Mouse (Mus musculus) hindbrain, embryonic 13.5 days (tissue): ENCODE measurements around the gene Large1. TPM values are rescaled to one million over a fixed set of nuclear protein-coding genes. Genes with fewer than 3 reads are reported as not detected.
"Not testable (repeated sequence)": the region's sequence is repeated elsewhere in the genome, so short reads cannot be mapped to it uniquely, and the experiment has no call there.

ENCODE experiments used
- ATAC-seq: fragments of 200-750 bp; cut with Nextera tagmentation; 2 replicates; pipeline ENCODE4 v1.8.0; 2017; ENCODE audit warnings: moderate TSS enrichment; ENCODE audit not compliant: low FRiP score
- H3K27ac ChIP-seq: fragments of 300-500 bp; sonication (generic); 2 replicates; pipeline ENCODE4 v1.5.1; 2015; ENCODE audit warnings: inconsistent platforms, mild to moderate bottlenecking, moderate library complexity
- H3K27me3 ChIP-seq: fragments of 300-500 bp; sonication (generic); 2 replicates; pipeline ENCODE4 v1.6.1; 2015; ENCODE audit warnings: mild to moderate bottlenecking, inconsistent platforms
- H3K36me3 ChIP-seq: fragments of 300-500 bp; sonication (generic); 2 replicates; pipeline ENCODE4 v1.6.1; 2015; ENCODE audit warnings: mild to moderate bottlenecking, inconsistent platforms
- H3K4me1 ChIP-seq: fragments of 300-500 bp; sonication (generic); replicated peaks from 2 replicates; pipeline ENCODE4 v1.6.1; 2015; ENCODE audit warnings: inconsistent platforms
- H3K4me2 ChIP-seq: fragments of 300-500 bp; sonication (generic); 2 replicates; pipeline ENCODE4 v1.6.1; 2015; ENCODE audit warnings: inconsistent platforms, mild to moderate bottlenecking, moderate library complexity
- H3K4me3 ChIP-seq: fragments of 300-500 bp; sonication (generic); 2 replicates; pipeline ENCODE4 v1.5.1; 2015; ENCODE audit warnings: mild to moderate bottlenecking, inconsistent platforms
- H3K9ac ChIP-seq: fragments of 300-500 bp; sonication (generic); 2 replicates; pipeline ENCODE4 v1.6.1; 2015; ENCODE audit warnings: mild to moderate bottlenecking, inconsistent platforms
- H3K9me3 ChIP-seq: fragments of 300-500 bp; sonication (generic); 2 replicates; pipeline ENCODE4 v1.6.1; 2016; ENCODE audit warnings: inconsistent platforms
- WGBS: fragments of 180-500 bp; shearing (Covaris S2); methylation state at CpG from one replicate; pipeline ENCODE4 v1.1.7; 2015; 5-methylcytosine and 5-hydroxymethylcytosine counted together
- polyA plus RNA-seq: library from polyadenylated mRNA; unstranded; fragments of >200 nt; fragmentation: Nextera tagmentation; extraction: Ambion mirVana; gene quantifications from 2 replicates; pipeline ENCODE4 v1.2.1, GENCODE M21; 2015

Gene Large1
- polyA plus RNA-seq, 1 experiment from 2014 or later: 13.2 TPM

DNA sequence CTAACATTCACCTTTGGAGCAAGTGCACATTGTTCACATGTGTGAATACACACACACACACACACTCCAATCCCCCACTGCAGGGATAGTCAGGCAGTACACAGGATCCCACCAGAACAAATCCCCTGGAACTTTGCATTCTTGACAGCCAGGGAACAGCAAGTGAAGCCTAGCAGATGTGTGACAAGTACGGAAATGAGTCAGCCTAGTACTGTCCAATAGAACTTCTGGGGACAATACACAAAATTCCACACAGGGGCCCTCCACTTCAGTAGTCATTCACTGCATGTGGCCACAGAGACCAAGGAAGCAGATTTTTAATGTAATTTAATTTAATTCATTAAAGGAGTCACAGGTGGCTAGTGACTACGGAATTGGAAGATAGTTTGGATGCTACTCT is 62.7 kb downstream of the Large1 start:
- H3K9me3 ChIP-seq: no peaks in the 10 kb centered on the region
- no peaks in the 10 kb centered on the region for H3K27me3 ChIP-seq
- ATAC-seq: no peak
- no peak overlapping the region for H3K4me3 ChIP-seq
- no peaks in the 10 kb centered on the region for H3K36me3 ChIP-seq
- no peak overlapping the region for H3K4me2 ChIP-seq
- WGBS: 91% methylated on average over 2 of the region's 2 CpGs
- H3K27ac ChIP-seq: no peak overlapping the region
- H3K4me1 ChIP-seq: peaks cover 10% of the 10 kb centered on the region; the same call in 1 of the 2 replicates
- no peak overlapping the region for H3K9ac ChIP-seq

DNA sequence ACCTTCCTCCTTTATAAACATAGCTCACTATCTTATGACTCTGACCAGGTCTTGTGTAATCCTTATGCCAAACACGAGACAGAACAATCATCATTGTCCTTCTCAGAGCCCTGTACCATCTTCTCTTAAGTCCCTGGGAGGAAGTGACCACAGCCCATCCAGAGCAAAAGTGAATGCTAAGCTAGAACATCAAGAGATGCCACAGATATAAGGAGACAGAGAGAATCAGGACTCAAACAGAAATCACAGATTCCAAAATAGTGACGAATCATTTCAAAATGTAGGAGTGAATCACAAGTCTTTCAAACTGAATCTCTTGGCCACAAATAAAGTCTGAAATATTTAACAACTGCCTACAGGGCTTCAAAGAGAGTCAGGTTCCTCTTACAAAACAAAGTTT is 63.5 kb downstream of the Large1 start:
- no peak overlapping the region for H3K27ac ChIP-seq
- H3K27me3 ChIP-seq: no peaks in the 10 kb centered on the region
- H3K9ac ChIP-seq: no peak overlapping the region
- 89% methylated on average over 2 of the region's 2 CpGs for WGBS
- H3K36me3 ChIP-seq: no peaks in the 10 kb centered on the region
- H3K9me3 ChIP-seq: no peaks in the 10 kb centered on the region
- no peak overlapping the region for H3K4me2 ChIP-seq
- H3K4me1 ChIP-seq: peaks cover 10% of the 10 kb centered on the region; the same call in 1 of the 2 replicates
- H3K4me3 ChIP-seq: no peak overlapping the region
- no peak for ATAC-seq

GRCm38 (mm10) chr8:73281996-73282395 is 71.3 kb downstream of the Large1 start:
- H3K36me3 ChIP-seq: no peaks in the 10 kb centered on the region
- 93% methylated on average over 4 of the region's 4 CpGs for WGBS
- H3K27me3 ChIP-seq: no peaks in the 10 kb centered on the region
- H3K9ac ChIP-seq: no peak overlapping the region
- H3K4me3 ChIP-seq: no peak overlapping the region
- H3K4me2 ChIP-seq: no peak overlapping the region
- H3K27ac ChIP-seq: no peak overlapping the region
- ATAC-seq: no peak
- no peaks in the 10 kb centered on the region for H3K9me3 ChIP-seq
- H3K4me1 ChIP-seq: no peaks in the 10 kb centered on the region

- 95% methylated on average over 4 of the region's 4 CpGs for WGBS
- Histone ChIP-seq H3K27me3 (no peaks in the 10 kb centered on the region), H3K9ac (no peak overlapping the region), H3K9me3 (no peaks in the 10 kb centered on the region), H3K4me2 (no peak overlapping the region), H3K4me3 (no peak overlapping the region), H3K27ac (no peak overlapping the region), H3K36me3 (no peaks in the 10 kb centered on the region), H3K4me1 (no peaks in the 10 kb centered on the region)
- no peak for ATAC-seq
Observed at GRCm38 (mm10) chr8:73276015-73276414, 77.3 kb downstream of the Large1 start.

DNA sequence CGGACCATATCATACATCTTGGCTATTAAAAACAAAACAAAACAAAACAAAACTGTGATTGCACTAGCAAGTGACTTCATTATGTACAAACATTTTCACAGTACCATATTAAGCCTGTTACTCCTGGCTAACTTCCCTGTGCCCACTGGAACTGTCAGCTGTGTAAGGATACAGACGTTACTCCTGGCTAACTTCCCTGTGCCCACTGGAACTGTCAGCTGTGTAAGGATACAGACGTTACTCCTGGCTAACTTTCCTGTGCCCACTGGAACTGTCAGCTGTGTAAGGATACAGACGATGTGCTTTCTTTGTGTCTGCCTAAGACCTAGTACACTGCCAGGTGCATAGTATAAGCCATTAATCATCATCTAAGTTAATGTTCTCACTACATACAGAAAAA is 77.9 kb downstream of the Large1 start:
- 84% methylated on average over 4 of the region's 4 CpGs for WGBS
- not testable (repeated sequence) for H3K36me3 ChIP-seq, H3K27ac ChIP-seq, ATAC-seq, H3K9me3 ChIP-seq, H3K9ac ChIP-seq, H3K4me1 ChIP-seq, H3K4me3 ChIP-seq, H3K27me3 ChIP-seq, H3K4me2 ChIP-seq

DNA sequence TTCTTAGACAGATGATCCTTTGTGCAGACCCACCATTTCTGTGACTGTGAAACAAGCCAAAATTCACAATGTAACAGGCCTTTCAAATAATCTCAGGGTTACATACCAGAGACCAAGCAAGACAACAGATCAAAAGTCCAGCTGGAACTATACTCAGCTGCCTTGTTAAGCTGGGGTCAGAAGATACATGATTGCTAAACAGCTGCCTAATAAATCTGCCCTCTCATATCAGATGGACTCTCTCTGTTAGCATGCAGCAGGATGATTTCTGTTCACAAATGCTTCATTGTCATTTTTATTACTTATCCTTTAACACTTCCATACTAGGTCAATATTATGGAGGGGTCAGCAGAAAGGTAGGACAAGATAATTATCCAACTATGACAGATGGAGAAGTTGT is 80.2 kb downstream of the Large1 start:
- Histone ChIP-seq H3K27ac (no peak overlapping the region), H3K9ac (no peak overlapping the region), H3K4me3 (no peak overlapping the region), H3K4me1 (no peaks in the 10 kb centered on the region), H3K9me3 (no peaks in the 10 kb centered on the region), H3K36me3 (no peaks in the 10 kb centered on the region), H3K4me2 (no peak overlapping the region), H3K27me3 (no peaks in the 10 kb centered on the region)
- ATAC-seq: no peak

DNA sequence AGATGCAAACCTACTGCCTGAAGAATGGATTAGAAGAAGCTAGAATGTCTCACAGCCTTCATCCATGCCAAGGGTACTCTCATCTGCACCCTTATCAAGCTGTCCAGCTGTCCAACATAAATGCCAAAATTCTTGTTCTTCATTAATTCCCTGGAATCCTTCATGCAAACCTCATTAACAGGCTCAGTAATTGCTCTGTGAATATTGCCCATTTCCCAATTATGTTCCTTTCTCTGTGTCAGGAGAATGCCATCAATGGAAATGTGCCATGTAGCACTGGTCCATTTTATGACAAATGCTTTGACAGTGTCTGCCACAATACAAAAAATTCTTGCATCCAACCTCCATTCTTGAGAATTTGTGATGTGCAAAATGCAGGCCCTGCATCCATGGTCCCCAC is 82.3 kb downstream of the Large1 start:
- no peak overlapping the region for H3K4me2 ChIP-seq
- H3K27me3 ChIP-seq: no peaks in the 10 kb centered on the region
- H3K9ac ChIP-seq: no peak overlapping the region
- H3K4me1 ChIP-seq: no peaks in the 10 kb centered on the region
- no peak overlapping the region for H3K4me3 ChIP-seq
- no peaks in the 10 kb centered on the region for H3K9me3 ChIP-seq
- H3K36me3 ChIP-seq: no peaks in the 10 kb centered on the region
- no peak for ATAC-seq
- H3K27ac ChIP-seq: no peak overlapping the region

GRCm38 (mm10) chr8:73257981-73258380 is 95.4 kb downstream of the Large1 start:
- no peak overlapping the region for H3K4me2 ChIP-seq
- no peaks in the 10 kb centered on the region for H3K27me3 ChIP-seq
- ATAC-seq: no peak
- no peak overlapping the region for H3K27ac ChIP-seq
- peaks cover 6% of the 10 kb centered on the region; the same call in 1 of the 2 replicates for H3K36me3 ChIP-seq
- 84% methylated on average over 2 of the region's 2 CpGs for WGBS
- H3K4me3 ChIP-seq: no peak overlapping the region
- no peaks in the 10 kb centered on the region for H3K4me1 ChIP-seq
- H3K9ac ChIP-seq: no peak overlapping the region
- peaks cover 9% of the 10 kb centered on the region for H3K9me3 ChIP-seq

DNA sequence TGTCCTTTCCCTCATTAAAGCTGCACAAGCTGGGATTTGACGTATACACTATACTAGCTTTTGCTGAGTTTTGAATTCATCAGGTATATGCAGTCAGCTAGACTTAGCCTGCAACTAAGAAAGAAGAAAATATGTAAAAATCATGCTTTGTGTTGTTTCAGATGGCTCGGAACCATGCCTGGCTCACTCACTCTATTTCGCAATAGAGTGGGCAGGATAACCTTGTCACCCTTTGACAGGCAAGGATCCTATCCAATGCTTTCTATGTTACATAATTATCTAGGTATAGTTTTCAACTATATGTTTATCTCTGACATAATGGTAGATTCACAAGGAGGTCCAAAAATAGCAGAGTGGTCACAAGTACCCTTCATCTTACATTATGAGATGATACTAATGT is 109.2 kb downstream of the Large1 start:
- Histone ChIP-seq H3K36me3 (peaks cover 5% of the 10 kb centered on the region), H3K9me3 (peaks cover 6% of the 10 kb centered on the region; the same call in 1 of the 2 replicates), H3K4me1 (no peaks in the 10 kb centered on the region), H3K27ac (no peak overlapping the region), H3K4me3 (no peak overlapping the region), H3K9ac (no peak overlapping the region), H3K4me2 (no peak overlapping the region), H3K27me3 (no peaks in the 10 kb centered on the region)
- WGBS: 98% methylated on average over 3 of the region's 3 CpGs
- ATAC-seq: no peak

DNA sequence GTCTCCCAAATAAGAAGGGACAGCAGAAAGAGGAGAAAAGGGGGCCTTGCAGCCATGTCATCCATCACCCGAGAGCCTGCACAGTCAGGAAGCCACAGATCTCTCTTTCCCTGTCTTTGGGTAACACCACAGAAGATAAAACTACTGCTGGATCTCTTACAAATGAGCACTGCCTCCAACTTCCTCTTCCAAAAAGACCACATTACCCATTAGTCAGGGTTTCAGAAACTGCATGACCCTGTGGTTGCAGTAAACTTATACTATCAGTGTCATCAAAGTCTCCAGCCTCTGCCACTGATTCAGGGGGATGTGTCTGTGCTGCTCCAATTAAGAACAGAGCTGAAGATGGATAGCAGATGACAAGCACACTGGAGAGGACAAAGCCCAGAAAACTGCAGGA is 111.3 kb downstream of the Large1 start:
- 79% methylated on average over 1 of the region's 1 CpGs for WGBS
- no peak for ATAC-seq

DNA sequence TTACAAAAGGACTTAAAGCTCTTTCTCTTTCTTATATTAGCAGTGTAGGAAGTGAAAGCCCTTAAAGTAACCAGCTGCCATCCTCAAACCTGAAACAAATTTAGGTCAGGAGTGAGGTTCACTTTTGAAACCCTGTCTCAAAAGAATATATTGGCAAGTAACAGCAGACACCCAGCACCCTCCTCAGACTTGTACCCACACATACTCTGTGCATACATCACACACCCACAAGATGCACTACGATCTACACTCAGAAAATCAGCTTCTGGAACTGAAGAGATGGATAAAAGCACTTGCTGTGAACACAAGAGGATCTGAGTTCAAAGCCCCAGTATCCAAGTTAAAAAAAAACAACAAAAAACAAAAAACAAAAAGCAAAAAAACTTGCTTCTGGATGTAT is 119.1 kb downstream of the Large1 start:
- no peaks in the 10 kb centered on the region for H3K9me3 ChIP-seq
- H3K27me3 ChIP-seq: no peaks in the 10 kb centered on the region
- H3K36me3 ChIP-seq: no peaks in the 10 kb centered on the region
- ATAC-seq: no peak
- H3K27ac ChIP-seq: no peak overlapping the region
- no peak overlapping the region for H3K9ac ChIP-seq
- H3K4me1 ChIP-seq: no peaks in the 10 kb centered on the region
- H3K4me3 ChIP-seq: no peak overlapping the region
- WGBS: 90% methylated on average over 1 of the region's 1 CpGs
- no peak overlapping the region for H3K4me2 ChIP-seq

More for the DNA sequence above, 111.3 kb downstream of the Large1 start:
- Histone ChIP-seq H3K27me3 (no peaks in the 10 kb centered on the region), H3K9ac (no peak overlapping the region), H3K4me1 (no peaks in the 10 kb centered on the region), H3K4me3 (no peak overlapping the region), H3K4me2 (no peak overlapping the region), H3K36me3 (peaks cover 5% of the 10 kb centered on the region), H3K27ac (no peak overlapping the region), H3K9me3 (peaks cover 6% of the 10 kb centered on the region; the same call in 1 of the 2 replicates)

GRCm38 (mm10) chr8:73233358-73234041 is 119.8 kb downstream of the Large1 start:
- no peak overlapping the region for H3K27ac ChIP-seq
- 51% methylated on average over 6 of the region's 6 CpGs for whole genome bisulfite sequencing

GRCm38 (mm10) chr8:73226841-73227240 is 126.5 kb downstream of the Large1 start:
- Histone ChIP-seq H3K4me2 (no peak overlapping the region), H3K9me3 (no peaks in the 10 kb centered on the region), H3K4me1 (no peaks in the 10 kb centered on the region), H3K27me3 (no peaks in the 10 kb centered on the region), H3K27ac (no peak overlapping the region), H3K9ac (no peak overlapping the region), H3K4me3 (no peak overlapping the region), H3K36me3 (no peaks in the 10 kb centered on the region)
- 92% methylated on average over 3 of the region's 3 CpGs for WGBS
- no peak for ATAC-seq

More at GRCm38 (mm10) chr8:73233358-73234041, 119.8 kb downstream of the Large1 start:
- peak; percentile 66 for ATAC-seq
- H3K27me3 ChIP-seq: no peaks in the 10 kb centered on the region
- no peaks in the 10 kb centered on the region for H3K9me3 ChIP-seq
- no peak overlapping the region for H3K9ac ChIP-seq
- no peaks in the 10 kb centered on the region for H3K4me1 ChIP-seq
- no peak overlapping the region for H3K4me2 ChIP-seq
- no peak overlapping the region for H3K4me3 ChIP-seq
- no peaks in the 10 kb centered on the region for H3K36me3 ChIP-seq
